Mouse (Mus musculus) lung, adult 2 months (tissue): ENCODE measurements around the gene Vmn1r14.

Experiments used
- CTCF ChIP-seq: fragments of 200-500 bp; IDR thresholded peaks from 2 replicates; pipeline ENCODE4 v1.5.1; 2011; ENCODE audit warnings: mild to moderate bottlenecking, low read length, control low read depth; ENCODE audit not compliant: insufficient read depth
- POLR2A ChIP-seq: fragments of 200-500 bp; IDR thresholded peaks from 2 replicates; pipeline ENCODE4 v1.6.1; 2011; ENCODE audit warnings: low read depth, mild to moderate bottlenecking, control low read depth, low read length, borderline replicate concordance; ENCODE audit errors: extremely low read depth

- TF ChIP-seq CTCF = no peak
- no peak for TF ChIP-seq POLR2A
Observed at GRCm38 (mm10) chr6:57271881-57272280, 40.4 kb downstream of the Vmn1r14 start.
